Mouse (Mus musculus): Measurements from ENCODE around the gene 9130019O22Rik. TPM values are rescaled to one million over a fixed set of nuclear protein-coding genes. Genes with fewer than 3 reads are reported as not detected.
A peak's percentile ranks its signal among the peaks of the same experiment; 100 is the strongest.

The 9130019O22Rik gene
- polyA plus RNA-seq (2012; rRNA removed): 3.2 and 3.7 TPM in 2 replicates

GRCm38 (mm10) chr7:127386641-127387392 lies at the start of gene 9130019O22Rik:
9130019O22Rik (minus strand) TSS chr7:127387166.
- peaks cover 6% of the 10 kb centered on the region; the same call in 1 of the 2 replicates for H3K36me3 ChIP-seq (ENCODE audit: control insufficient read depth, insufficient read depth, low read length)
- no peaks in the 10 kb centered on the region for H3K27me3 ChIP-seq (ENCODE audit: control insufficient read depth, insufficient read depth, low read length)
- DNase-seq (ENCODE audit: low read depth in 1 of 2, low spot score in 2 of 2): peak; percentile 87 to 93
- TF ChIP-seq CTCF (IDR thresholded peaks at IDR 0.05; ENCODE audit: extremely low read depth, insufficient read depth, insufficient read length, insufficient replicate concordance) (no peak), POLR2A (IDR thresholded peaks at IDR 0.05; ENCODE audit: low read depth, low read length) (no peak)
- peak within 1 kb of the TSS; percentile 65 for H3K27ac ChIP-seq (ENCODE audit: insufficient read depth, low read length)
- 9% methylated on average over 38 of the region's 38 CpGs for WGBS
- peak within 1 kb of the TSS; percentile 86 for H3K4me3 ChIP-seq (ENCODE audit: extremely low read depth, insufficient read depth, insufficient read length)
- no peaks in the 10 kb centered on the region for H3K4me1 ChIP-seq (ENCODE audit: control insufficient read depth, insufficient read depth, insufficient read length)

GRCm38 (mm10) chr7:127435206-127435605 lies 48.2 kb upstream of the 9130019O22Rik start:
- no peak overlapping the region for H3K27ac ChIP-seq (ENCODE audit: insufficient read depth, low read length)
- no peaks in the 10 kb centered on the region for H3K27me3 ChIP-seq (ENCODE audit: control insufficient read depth, insufficient read depth, low read length)
- 82% methylated on average over 4 of the region's 4 CpGs for WGBS
- no peaks in the 10 kb centered on the region for H3K4me1 ChIP-seq (ENCODE audit: control insufficient read depth, insufficient read depth, insufficient read length)
- H3K4me3 ChIP-seq (ENCODE audit: extremely low read depth, insufficient read depth, insufficient read length): no peak overlapping the region
- DNase-seq (ENCODE audit: low read depth in 1 of 2, low spot score in 2 of 2): no peak
- TF ChIP-seq CTCF (IDR thresholded peaks at IDR 0.05; ENCODE audit: extremely low read depth, insufficient read depth, insufficient read length, insufficient replicate concordance) (no peak), POLR2A (IDR thresholded peaks at IDR 0.05; ENCODE audit: low read depth, low read length) (no peak)
- no peaks in the 10 kb centered on the region for H3K36me3 ChIP-seq (ENCODE audit: control insufficient read depth, insufficient read depth, low read length)

- no peak for DNase-seq (ENCODE audit: low read depth in 1 of 2, low spot score in 2 of 2)
- WGBS: 66% methylated on average over 3 of the region's 3 CpGs
- Histone ChIP-seq H3K4me1 (ENCODE audit: control insufficient read depth, insufficient read depth, insufficient read length) (0 out of 2 replicates have a peak, but pooled peaks cover under 1% of the 10 kb centered on the region), H3K27me3 (ENCODE audit: control insufficient read depth, insufficient read depth, low read length) (no peaks in the 10 kb centered on the region), H3K27ac (ENCODE audit: insufficient read depth, low read length) (no peak overlapping the region), H3K4me3 (ENCODE audit: extremely low read depth, insufficient read depth, insufficient read length) (no peak overlapping the region), H3K36me3 (ENCODE audit: control insufficient read depth, insufficient read depth, low read length) (no peaks in the 10 kb centered on the region)
- TF ChIP-seq POLR2A (IDR thresholded peaks at IDR 0.05; ENCODE audit: low read depth, low read length) (no peak), CTCF (IDR thresholded peaks at IDR 0.05; ENCODE audit: extremely low read depth, insufficient read depth, insufficient read length, insufficient replicate concordance) (no peak)
These were observed 39.4 kb upstream of the 9130019O22Rik start for GRCm38 (mm10) chr7:127426354-127426753.

- Histone ChIP-seq H3K27me3 (ENCODE audit: control insufficient read depth, insufficient read depth, low read length) (no peaks in the 10 kb centered on the region), H3K4me3 (ENCODE audit: extremely low read depth, insufficient read depth, insufficient read length) (no peak overlapping the region), H3K4me1 (ENCODE audit: control insufficient read depth, insufficient read depth, insufficient read length) (0 out of 2 replicates have a peak, but pooled peaks cover 3% of the 10 kb centered on the region), H3K36me3 (ENCODE audit: control insufficient read depth, insufficient read depth, low read length) (no peaks in the 10 kb centered on the region), H3K27ac (ENCODE audit: insufficient read depth, low read length) (no peak overlapping the region)
- DNase-seq (ENCODE audit: low read depth in 1 of 2, low spot score in 2 of 2): no peak
- TF ChIP-seq POLR2A (IDR thresholded peaks at IDR 0.05; ENCODE audit: low read depth, low read length): no peak
- no peak for TF ChIP-seq CTCF (IDR thresholded peaks at IDR 0.05; ENCODE audit: extremely low read depth, insufficient read depth, insufficient read length, insufficient replicate concordance)
- WGBS: 92% methylated on average over 2 of the region's 2 CpGs
These were observed 38.9 kb upstream of the 9130019O22Rik start for GRCm38 (mm10) chr7:127425911-127426310.

GRCm38 (mm10) chr7:127425291-127425690 lies 38.3 kb upstream of the 9130019O22Rik start:
- H3K27me3 ChIP-seq (ENCODE audit: control insufficient read depth, insufficient read depth, low read length): no peaks in the 10 kb centered on the region
- H3K36me3 ChIP-seq (ENCODE audit: control insufficient read depth, insufficient read depth, low read length): no peaks in the 10 kb centered on the region
- WGBS: 90% methylated on average over 3 of the region's 3 CpGs
- no peak overlapping the region for H3K4me3 ChIP-seq (ENCODE audit: extremely low read depth, insufficient read depth, insufficient read length)
- H3K27ac ChIP-seq (ENCODE audit: insufficient read depth, low read length): no peak overlapping the region
- H3K4me1 ChIP-seq (ENCODE audit: control insufficient read depth, insufficient read depth, insufficient read length): 0 out of 2 replicates have a peak, but pooled peaks cover 3% of the 10 kb centered on the region
- TF ChIP-seq CTCF (IDR thresholded peaks at IDR 0.05; ENCODE audit: extremely low read depth, insufficient read depth, insufficient read length, insufficient replicate concordance): no peak
- TF ChIP-seq POLR2A (IDR thresholded peaks at IDR 0.05; ENCODE audit: low read depth, low read length): no peak
- DNase-seq (ENCODE audit: low read depth in 1 of 2, low spot score in 2 of 2): no peak

- WGBS: 2% methylated on average over 15 of the region's 15 CpGs
- no peak for DNase-seq (ENCODE audit: low read depth in 1 of 2, low spot score in 2 of 2)
- H3K27me3 ChIP-seq (ENCODE audit: control insufficient read depth, insufficient read depth, low read length): no peaks in the 10 kb centered on the region
- peaks cover 7% of the 10 kb centered on the region for H3K36me3 ChIP-seq (ENCODE audit: control insufficient read depth, insufficient read depth, low read length)
- H3K27ac ChIP-seq (ENCODE audit: insufficient read depth, low read length): no peak overlapping the region
- H3K4me3 ChIP-seq (ENCODE audit: extremely low read depth, insufficient read depth, insufficient read length): peak overlapping the region; percentile 51
- H3K4me1 ChIP-seq (ENCODE audit: control insufficient read depth, insufficient read depth, insufficient read length): 0 out of 2 replicates have a peak, but pooled peaks cover 3% of the 10 kb centered on the region
- TF ChIP-seq POLR2A (IDR thresholded peaks at IDR 0.05; ENCODE audit: low read depth, low read length) (no peak), CTCF (IDR thresholded peaks at IDR 0.05; ENCODE audit: extremely low read depth, insufficient read depth, insufficient read length, insufficient replicate concordance) (no peak)
These were observed 35.3 kb upstream of the 9130019O22Rik start for GRCm38 (mm10) chr7:127422247-127422646.

All from spleen, adult 2 months (tissue).